Mouse (Mus musculus): ENCODE measurements around the gene Gm17359. TPM values are rescaled to one million over a fixed set of nuclear protein-coding genes. Genes with fewer than 3 reads are reported as not detected.
"Not testable (repeated sequence)": the region's sequence is repeated elsewhere in the genome, so short reads cannot be mapped to it uniquely, and the experiment has no call there.

Gene Gm17359
- polyA plus RNA-seq, 1 experiment from 2014 or later, result not detected

GRCm38 (mm10) chr3:79446648-79447047 is 110.2 kb downstream of the Gm17359 start:
- ATAC-seq (ENCODE audit: low FRiP score); H3K9me3 ChIP-seq (ENCODE audit: control insufficient read depth, low read length); H3K4me3 ChIP-seq (replicated peaks; ENCODE audit: low read length); H3K27ac ChIP-seq; H3K4me1 ChIP-seq (replicated peaks; ENCODE audit: control insufficient read depth, insufficient read depth, low read length); H3K4me2 ChIP-seq (replicated peaks); H3K27me3 ChIP-seq (ENCODE audit: control insufficient read depth, insufficient read depth, low read length); DNase-seq (ENCODE audit: low spot score); H3K36me3 ChIP-seq (replicated peaks; ENCODE audit: control insufficient read depth, insufficient read depth); H3K9ac ChIP-seq: not testable (repeated sequence)
- 85% methylated on average over 3 of the region's 3 CpGs for WGBS

GRCm38 (mm10) chr3:79448421-79448820 is 112.0 kb downstream of the Gm17359 start:
- no peak overlapping the region for H3K4me3 ChIP-seq (replicated peaks; ENCODE audit: low read length)
- no peaks in the 10 kb centered on the region for H3K27me3 ChIP-seq (ENCODE audit: control insufficient read depth, insufficient read depth, low read length)
- no peak overlapping the region for H3K9ac ChIP-seq
- WGBS, result 88% methylated on average over 5 of the region's 5 CpGs
- DNase-seq (ENCODE audit: low spot score) (no peak), ATAC-seq (ENCODE audit: low FRiP score) (no peak)
- no peaks in the 10 kb centered on the region for H3K9me3 ChIP-seq (ENCODE audit: control insufficient read depth, low read length)
- H3K27ac ChIP-seq, result no peak overlapping the region
- no peaks in the 10 kb centered on the region for H3K4me1 ChIP-seq (replicated peaks; ENCODE audit: control insufficient read depth, insufficient read depth, low read length)
- no peak overlapping the region for H3K4me2 ChIP-seq (replicated peaks)
- no peaks in the 10 kb centered on the region for H3K36me3 ChIP-seq (replicated peaks; ENCODE audit: control insufficient read depth, insufficient read depth)

- Histone ChIP-seq H3K27ac (no peak overlapping the region), H3K36me3 (replicated peaks; ENCODE audit: control insufficient read depth, insufficient read depth) (no peaks in the 10 kb centered on the region), H3K4me2 (replicated peaks) (no peak overlapping the region), H3K4me1 (replicated peaks; ENCODE audit: control insufficient read depth, insufficient read depth, low read length) (no peaks in the 10 kb centered on the region), H3K27me3 (ENCODE audit: control insufficient read depth, insufficient read depth, low read length) (no peaks in the 10 kb centered on the region), H3K4me3 (replicated peaks; ENCODE audit: low read length) (no peak overlapping the region), H3K9ac (no peak overlapping the region), H3K9me3 (ENCODE audit: control insufficient read depth, low read length) (no peaks in the 10 kb centered on the region)
- DNase-seq (ENCODE audit: low spot score) (no peak), ATAC-seq (ENCODE audit: low FRiP score) (no peak)
- WGBS, result 82% methylated on average over 7 of the region's 7 CpGs
These were observed 112.9 kb downstream of the Gm17359 start for GRCm38 (mm10) chr3:79449361-79449760.

GRCm38 (mm10) chr3:79452696-79453263 is 116.3 kb downstream of the Gm17359 start:
- Histone ChIP-seq H3K27ac (no peak overlapping the region), H3K27me3 (ENCODE audit: control insufficient read depth, insufficient read depth, low read length) (no peaks in the 10 kb centered on the region), H3K4me1 (replicated peaks; ENCODE audit: control insufficient read depth, insufficient read depth, low read length) (no peaks in the 10 kb centered on the region), H3K9me3 (ENCODE audit: control insufficient read depth, low read length) (no peaks in the 10 kb centered on the region), H3K9ac (no peak overlapping the region), H3K4me2 (replicated peaks) (no peak overlapping the region), H3K36me3 (replicated peaks; ENCODE audit: control insufficient read depth, insufficient read depth) (0 out of 2 replicates have a peak, but pooled peaks cover 4% of the 10 kb centered on the region), H3K4me3 (replicated peaks; ENCODE audit: low read length) (no peak overlapping the region)
- WGBS, result 16% methylated on average over 14 of the region's 14 CpGs
- ATAC-seq (ENCODE audit: low FRiP score) (peak; percentile 84), DNase-seq (ENCODE audit: low spot score) (no peak)

- H3K9ac ChIP-seq, result no peak overlapping the region
- 56% methylated on average over 11 of the region's 11 CpGs for WGBS
- H3K27me3 ChIP-seq (ENCODE audit: control insufficient read depth, insufficient read depth, low read length), result no peaks in the 10 kb centered on the region
- no peak overlapping the region for H3K27ac ChIP-seq
- DNase-seq (ENCODE audit: low spot score) (no peak), ATAC-seq (ENCODE audit: low FRiP score) (no peak)
- H3K4me2 ChIP-seq (replicated peaks), result no peak overlapping the region
- H3K9me3 ChIP-seq (ENCODE audit: control insufficient read depth, low read length), result no peaks in the 10 kb centered on the region
- no peak overlapping the region for H3K4me3 ChIP-seq (replicated peaks; ENCODE audit: low read length)
- H3K4me1 ChIP-seq (replicated peaks; ENCODE audit: control insufficient read depth, insufficient read depth, low read length), result no peaks in the 10 kb centered on the region
- H3K36me3 ChIP-seq (replicated peaks; ENCODE audit: control insufficient read depth, insufficient read depth), result peaks cover 26% of the 10 kb centered on the region
These were observed 119.3 kb downstream of the Gm17359 start for GRCm38 (mm10) chr3:79455761-79456160.

- 93% methylated on average over 14 of the region's 14 CpGs for WGBS
- H3K9me3 ChIP-seq (ENCODE audit: control insufficient read depth, low read length), result no peaks in the 10 kb centered on the region
- ATAC-seq (ENCODE audit: low FRiP score) (no peak), DNase-seq (ENCODE audit: low spot score) (no peak)
- H3K27ac ChIP-seq, result no peak overlapping the region; the same call in 1 of the 2 replicates
- no peak overlapping the region for H3K4me3 ChIP-seq (replicated peaks; ENCODE audit: low read length)
- no peaks in the 10 kb centered on the region for H3K4me1 ChIP-seq (replicated peaks; ENCODE audit: control insufficient read depth, insufficient read depth, low read length)
- H3K27me3 ChIP-seq (ENCODE audit: control insufficient read depth, insufficient read depth, low read length), result no peaks in the 10 kb centered on the region
- peaks cover 46% of the 10 kb centered on the region for H3K36me3 ChIP-seq (replicated peaks; ENCODE audit: control insufficient read depth, insufficient read depth)
- H3K9ac ChIP-seq, result no peak overlapping the region
- H3K4me2 ChIP-seq (replicated peaks), result no peak overlapping the region
These were observed 122.3 kb downstream of the Gm17359 start for GRCm38 (mm10) chr3:79458651-79459275.

GRCm38 (mm10) chr3:79469440-79469839 is 133.0 kb downstream of the Gm17359 start:
- ATAC-seq (ENCODE audit: low FRiP score) (no peak), DNase-seq (ENCODE audit: low spot score) (no peak)
- no peak overlapping the region for H3K9ac ChIP-seq
- no peak overlapping the region for H3K4me3 ChIP-seq (replicated peaks; ENCODE audit: low read length)
- peaks cover 23% of the 10 kb centered on the region for H3K36me3 ChIP-seq (replicated peaks; ENCODE audit: control insufficient read depth, insufficient read depth)
- no peaks in the 10 kb centered on the region for H3K27me3 ChIP-seq (ENCODE audit: control insufficient read depth, insufficient read depth, low read length)
- peaks cover 2% of the 10 kb centered on the region; the same call in 1 of the 2 replicates for H3K4me1 ChIP-seq (replicated peaks; ENCODE audit: control insufficient read depth, insufficient read depth, low read length)
- no peaks in the 10 kb centered on the region for H3K9me3 ChIP-seq (ENCODE audit: control insufficient read depth, low read length)
- H3K27ac ChIP-seq, result no peak overlapping the region
- no peak overlapping the region for H3K4me2 ChIP-seq (replicated peaks)
- WGBS, result 97% methylated on average over 5 of the region's 5 CpGs

GRCm38 (mm10) chr3:79472362-79472761 is 135.9 kb downstream of the Gm17359 start:
- Histone ChIP-seq H3K27me3 (ENCODE audit: control insufficient read depth, insufficient read depth, low read length) (no peaks in the 10 kb centered on the region), H3K4me2 (replicated peaks) (no peak overlapping the region), H3K36me3 (replicated peaks; ENCODE audit: control insufficient read depth, insufficient read depth) (peaks cover 22% of the 10 kb centered on the region), H3K27ac (no peak overlapping the region), H3K9ac (no peak overlapping the region), H3K4me3 (replicated peaks; ENCODE audit: low read length) (no peak overlapping the region), H3K9me3 (ENCODE audit: control insufficient read depth, low read length) (no peaks in the 10 kb centered on the region), H3K4me1 (replicated peaks; ENCODE audit: control insufficient read depth, insufficient read depth, low read length) (peaks cover 12% of the 10 kb centered on the region)
- 96% methylated on average over 5 of the region's 5 CpGs for WGBS
- no peak for ATAC-seq (ENCODE audit: low FRiP score)
- no peak for DNase-seq (ENCODE audit: low spot score)

- H3K4me3 ChIP-seq (replicated peaks; ENCODE audit: low read length), result no peak overlapping the region
- WGBS, result 15% methylated on average over 4 of the region's 4 CpGs
- H3K27me3 ChIP-seq (ENCODE audit: control insufficient read depth, insufficient read depth, low read length), result no peaks in the 10 kb centered on the region
- H3K4me1 ChIP-seq (replicated peaks; ENCODE audit: control insufficient read depth, insufficient read depth, low read length), result peaks cover 12% of the 10 kb centered on the region
- peak; percentile 55 for DNase-seq (ENCODE audit: low spot score)
- H3K36me3 ChIP-seq (replicated peaks; ENCODE audit: control insufficient read depth, insufficient read depth), result peaks cover 37% of the 10 kb centered on the region
- no peak overlapping the region for H3K27ac ChIP-seq
- H3K4me2 ChIP-seq (replicated peaks), result no peak overlapping the region
- peak; percentile 62; the same call in 1 of the 2 replicates for ATAC-seq (ENCODE audit: low FRiP score)
- no peaks in the 10 kb centered on the region for H3K9me3 ChIP-seq (ENCODE audit: control insufficient read depth, low read length)
- no peak overlapping the region for H3K9ac ChIP-seq
These were observed 138.4 kb downstream of the Gm17359 start for GRCm38 (mm10) chr3:79474911-79475310.
